Comparison of ENCODE assay signal across 18 mouse cellular contexts in genomic region chr3:17589956-17590546, GRCm38 (mm10).
DNase-seq lines count a peak whose midpoint lies in the region; ATAC-seq and TF ChIP-seq lines count a peak whose summit lies in the region.
"Had no signal": no experiment of that assay in that cellular context is flagged by ENCODE, and none has a peak within 500 bp of the region (broad histone marks: within the 10 kb centered on the region; RNA-seq: fewer than 3 reads in every experiment).

No protein-coding gene starts in this region.

- 62% methylated on average over 2 of the region's 2 CpGs for WGBS in embryonic facial prominence, embryonic 14.5 days
- 56% methylated on average over 2 of the region's 2 CpGs for WGBS in embryonic facial prominence, embryonic 10.5 days
- 62% methylated on average over 2 of the region's 2 CpGs for WGBS in hindbrain, embryonic 12.5 days
- WGBS in hindbrain, postnatal 0 days, result 68% methylated on average over 2 of the region's 2 CpGs

- no peaks in the 10 kb centered on the region for H3K27me3 ChIP-seq in embryonic facial prominence, embryonic 14.5 days (replicated peaks; ENCODE audit: control insufficient read depth, insufficient read depth, low read length)
- H3K27me3 ChIP-seq in embryonic facial prominence, embryonic 10.5 days (replicated peaks; ENCODE audit: low read depth, poor library complexity, severe bottlenecking), result no peaks in the 10 kb centered on the region
- no peaks in the 10 kb centered on the region for H3K27me3 ChIP-seq in hindbrain, embryonic 12.5 days
- H3K27me3 ChIP-seq in hindbrain, postnatal 0 days (ENCODE audit: insufficient read depth, low read length), result no peaks in the 10 kb centered on the region
- H3K27me3 ChIP-seq: heart, embryonic 13.5 days; megakaryocyte, embryonic 14.5 days had no signal

- no peak overlapping the region for H3K27ac ChIP-seq in embryonic facial prominence, embryonic 14.5 days (replicated peaks; ENCODE audit: low read depth, low read length)
- H3K27ac ChIP-seq in embryonic facial prominence, embryonic 10.5 days (replicated peaks), result no peak overlapping the region
- H3K27ac ChIP-seq in hindbrain, embryonic 12.5 days, result no peak overlapping the region
- H3K27ac ChIP-seq in hindbrain, postnatal 0 days, result no peak overlapping the region
- H3K27ac ChIP-seq: heart, embryonic 13.5 days had no signal

- H3K9me3 ChIP-seq in embryonic facial prominence, embryonic 14.5 days (ENCODE audit: control insufficient read depth, low read length), result no peaks in the 10 kb centered on the region
- no peaks in the 10 kb centered on the region for H3K9me3 ChIP-seq in embryonic facial prominence, embryonic 10.5 days
- no peaks in the 10 kb centered on the region for H3K9me3 ChIP-seq in hindbrain, embryonic 12.5 days (replicated peaks)
- H3K9me3 ChIP-seq in hindbrain, postnatal 0 days (ENCODE audit: low read length), result no peaks in the 10 kb centered on the region
- H3K9me3 ChIP-seq: heart, embryonic 13.5 days; megakaryocyte, embryonic 14.5 days had no signal

- H3K36me3 ChIP-seq in embryonic facial prominence, embryonic 14.5 days (ENCODE audit: control insufficient read depth, insufficient read depth, low read length), result no peaks in the 10 kb centered on the region
- no peaks in the 10 kb centered on the region for H3K36me3 ChIP-seq in embryonic facial prominence, embryonic 10.5 days (replicated peaks)
- no peaks in the 10 kb centered on the region for H3K36me3 ChIP-seq in hindbrain, embryonic 12.5 days
- no peaks in the 10 kb centered on the region for H3K36me3 ChIP-seq in hindbrain, postnatal 0 days (ENCODE audit: insufficient read depth, low read length)
- H3K36me3 ChIP-seq: heart, embryonic 13.5 days had no signal

- no peak overlapping the region for H3K4me3 ChIP-seq in embryonic facial prominence, embryonic 14.5 days (ENCODE audit: low read depth, low read length)
- H3K4me3 ChIP-seq in embryonic facial prominence, embryonic 10.5 days, result no peak overlapping the region
- H3K4me3 ChIP-seq in hindbrain, embryonic 12.5 days, result no peak overlapping the region
- no peak overlapping the region for H3K4me3 ChIP-seq in hindbrain, postnatal 0 days (ENCODE audit: low read length)
- H3K4me3 ChIP-seq: heart, embryonic 13.5 days; megakaryocyte, embryonic 14.5 days had no signal

- no peak for TF ChIP-seq CTCF in hindbrain, postnatal 0 days (IDR thresholded peaks at IDR 0.05; ENCODE audit: low read depth)

- no peak overlapping the region for H3K9ac ChIP-seq in embryonic facial prominence, embryonic 14.5 days (ENCODE audit: low read depth, low read length)
- H3K9ac ChIP-seq in hindbrain, embryonic 12.5 days, result no peak overlapping the region
- no peak overlapping the region for H3K9ac ChIP-seq in hindbrain, postnatal 0 days (replicated peaks; ENCODE audit: low read length)
- H3K9ac ChIP-seq: heart, embryonic 13.5 days had no signal

- peak; percentile 41 for DNase-seq in embryonic facial prominence, embryonic 14.5 days (ENCODE audit: low spot score)
- no peak for DNase-seq in embryonic facial prominence, embryonic 10.5 days (ENCODE audit: low spot score)
- DNase-seq in hindbrain, postnatal 0 days (ENCODE audit: low spot score), result no peak
- peak; percentile 17 for DNase-seq in embryo, embryonic 9.5 days (ENCODE audit: extremely low spot score)
- peak; percentile 64 for DNase-seq in retina, embryonic 14.5 days (ENCODE audit: low spot score)
- DNase-seq in frontal cortex, postnatal 14 days (ENCODE audit: low spot score in 2 of 2), result no peak
- DNase-seq in gastrocnemius, postnatal 4 days (ENCODE audit: low spot score in 2 of 2), result no peak
- DNase-seq: adrenal gland, adult 8-10 months; cerebellum, postnatal 10 days; gastrocnemius, postnatal 10 days; heart, adult 18-20 months; kidney, adult 8-10 months; kidney, postnatal 25 days; lung, adult 2 months; thymus, postnatal 25 days had no signal

- no peaks in the 10 kb centered on the region for H3K4me1 ChIP-seq in embryonic facial prominence, embryonic 14.5 days (ENCODE audit: control insufficient read depth, insufficient read depth, low read length)
- no peaks in the 10 kb centered on the region for H3K4me1 ChIP-seq in embryonic facial prominence, embryonic 10.5 days
- no peaks in the 10 kb centered on the region for H3K4me1 ChIP-seq in hindbrain, embryonic 12.5 days
- no peaks in the 10 kb centered on the region for H3K4me1 ChIP-seq in hindbrain, postnatal 0 days (ENCODE audit: insufficient read depth, low read length)
- H3K4me1 ChIP-seq: heart, embryonic 13.5 days; megakaryocyte, embryonic 14.5 days had no signal

- no peak for ATAC-seq in embryonic facial prominence, embryonic 14.5 days (ENCODE audit: low read depth)
- peak; percentile 27; the same call in 1 of the 2 replicates for ATAC-seq in hindbrain, embryonic 12.5 days (ENCODE audit: low FRiP score)
- ATAC-seq in hindbrain, postnatal 0 days, result no peak

- no peak overlapping the region for H3K4me2 ChIP-seq in embryonic facial prominence, embryonic 14.5 days (ENCODE audit: low read depth, low read length)
- no peak overlapping the region for H3K4me2 ChIP-seq in hindbrain, embryonic 12.5 days (replicated peaks)
- H3K4me2 ChIP-seq in hindbrain, postnatal 0 days (ENCODE audit: low read depth, low read length), result no peak overlapping the region
- H3K4me2 ChIP-seq: heart, embryonic 13.5 days had no signal

Comparison
In these comparisons a context has a peak if more than half of its experiments do, and no peak if none do; other contexts are left out.
1. DNase-seq: peak in embryonic facial prominence, embryonic 14.5 days (single experiment), embryo, embryonic 9.5 days (single experiment) and retina, embryonic 14.5 days (single experiment); none in embryonic facial prominence, embryonic 10.5 days (single experiment), hindbrain, postnatal 0 days (single experiment), frontal cortex, postnatal 14 days (0 of 2) and gastrocnemius, postnatal 4 days (0 of 2).